Mouse (Mus musculus) forebrain, embryonic 15.5 days (tissue): Measurements from ENCODE around the gene Dpm3. TPM values are rescaled to one million over a fixed set of nuclear protein-coding genes. Genes with fewer than 3 reads are reported as not detected.

Experiments
- ATAC-seq: fragments of 200-750 bp; cut with Nextera tagmentation; replicated peaks from 2 replicates; pipeline ENCODE4 v1.8.0; 2017; ENCODE audit warnings: mild to moderate bottlenecking, moderate TSS enrichment, moderate library complexity
- H3K27ac ChIP-seq: fragments of 300-500 bp; sonication (generic); replicated peaks from 2 replicates; pipeline ENCODE4 v1.5.1; 2015; ENCODE audit warnings: mild to moderate bottlenecking, inconsistent platforms
- H3K27me3 ChIP-seq: fragments of 300-500 bp; sonication (generic); 2 replicates; pipeline ENCODE4 v1.6.1; 2015; ENCODE audit warnings: inconsistent platforms
- H3K36me3 ChIP-seq: fragments of 300-500 bp; sonication (generic); 2 replicates; pipeline ENCODE4 v1.6.1; 2015; ENCODE audit warnings: mild to moderate bottlenecking, inconsistent platforms
- H3K4me1 ChIP-seq: fragments of 300-500 bp; sonication (generic); 2 replicates; pipeline ENCODE4 v1.6.1; 2015; ENCODE audit warnings: inconsistent platforms
- H3K4me2 ChIP-seq: fragments of 300-500 bp; sonication (generic); replicated peaks from 2 replicates; pipeline ENCODE4 v1.6.1; 2015; ENCODE audit warnings: mild to moderate bottlenecking, inconsistent platforms
- H3K4me3 ChIP-seq: fragments of 300-500 bp; sonication (generic); 2 replicates; pipeline ENCODE4 v1.5.1; 2015; ENCODE audit warnings: mild to moderate bottlenecking, inconsistent platforms
- H3K9ac ChIP-seq: fragments of 300-500 bp; sonication (generic); replicated peaks from 2 replicates; pipeline ENCODE4 v1.6.1; 2015; ENCODE audit warnings: mild to moderate bottlenecking, inconsistent platforms
- H3K9me3 ChIP-seq: fragments of 300-500 bp; sonication (generic); 2 replicates; pipeline ENCODE4 v1.6.1; 2016; ENCODE audit warnings: inconsistent platforms
- WGBS: fragments of 180-500 bp; shearing (Covaris S2); methylation state at CpG from one replicate; pipeline ENCODE4 v1.1.7; 2015; ENCODE audit warnings: mixed read lengths; 5-methylcytosine and 5-hydroxymethylcytosine counted together
- microRNA counts: library from miRNA; unstranded; fragments of <30 nt; microRNA quantifications from one replicate; lab custom pipeline; 2016
- microRNA-seq: library from miRNA; unstranded; fragments of <30 nt; microRNA quantifications from one replicate; pipeline ENCODE4, GENCODE M21; 2016
- polyA plus RNA-seq: library from polyadenylated mRNA; unstranded; fragments of >200 nt; fragmentation: Nextera tagmentation; extraction: Ambion mirVana; gene quantifications from 2 replicates; pipeline ENCODE4 v1.2.1, GENCODE M21; 2015

The Dpm3 gene
- polyA plus RNA-seq, 1 experiment from 2014 or later, result 76.5 TPM

DNA sequence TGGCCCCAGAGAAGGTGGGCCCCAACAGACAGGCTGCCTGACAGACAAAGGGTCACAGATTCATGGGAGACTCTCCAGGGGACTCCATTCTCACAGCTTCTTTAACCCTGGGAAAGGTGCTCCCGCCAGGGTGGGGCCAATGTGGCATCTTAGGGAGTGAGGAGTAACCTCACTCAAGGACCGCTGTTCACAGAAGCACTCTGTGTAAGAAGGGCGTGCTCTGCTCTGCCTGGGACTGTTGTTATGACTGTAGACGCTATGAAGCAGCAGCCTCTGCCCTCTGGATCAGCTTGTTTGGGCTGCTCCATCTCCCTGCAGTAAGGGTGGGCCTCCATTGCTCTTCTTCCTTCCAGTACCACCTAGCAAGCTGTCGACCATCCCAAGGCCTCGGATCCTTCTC, 45.3 kb downstream of the Dpm3 start:
- WGBS, result 63% methylated on average over 6 of the region's 6 CpGs
- H3K9me3 ChIP-seq, result no peaks in the 10 kb centered on the region
- no peak overlapping the region for H3K4me3 ChIP-seq
- H3K4me1 ChIP-seq, result peaks cover 3% of the 10 kb centered on the region
- H3K4me2 ChIP-seq, result no peak overlapping the region
- no peak overlapping the region for H3K27ac ChIP-seq
- no peak for ATAC-seq
- no peaks in the 10 kb centered on the region for H3K36me3 ChIP-seq
- H3K9ac ChIP-seq, result no peak overlapping the region
- H3K27me3 ChIP-seq, result 0 out of 2 replicates have a peak, but pooled peaks cover 4% of the 10 kb centered on the region

DNA sequence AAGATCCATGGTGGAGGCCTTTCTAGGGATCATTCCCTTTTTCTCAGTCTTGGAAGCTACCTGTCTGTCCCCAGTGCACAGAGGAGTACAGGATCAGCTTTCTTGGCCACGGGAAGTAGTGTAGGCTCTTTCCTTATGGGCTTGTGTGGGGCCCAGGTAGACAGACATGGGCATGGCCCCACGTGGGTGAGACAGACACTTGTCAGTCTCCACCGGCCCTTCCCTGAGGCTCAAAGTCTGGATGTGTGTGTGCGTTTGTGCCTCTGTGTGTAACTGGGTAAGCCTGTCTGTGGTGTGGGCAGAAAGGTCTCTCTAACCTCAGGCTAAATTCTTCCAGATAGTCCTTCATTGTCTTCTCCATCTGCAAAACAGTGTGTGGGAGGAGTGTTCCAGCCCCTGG, 45.9 kb downstream of the Dpm3 start:
- Histone ChIP-seq H3K4me2 (no peak overlapping the region), H3K27me3 (0 out of 2 replicates have a peak, but pooled peaks cover 4% of the 10 kb centered on the region), H3K9me3 (no peaks in the 10 kb centered on the region), H3K9ac (no peak overlapping the region), H3K4me1 (no peaks in the 10 kb centered on the region), H3K27ac (no peak overlapping the region), H3K4me3 (no peak overlapping the region), H3K36me3 (no peaks in the 10 kb centered on the region)
- WGBS, result 76% methylated on average over 4 of the region's 4 CpGs
- ATAC-seq, result no peak

DNA sequence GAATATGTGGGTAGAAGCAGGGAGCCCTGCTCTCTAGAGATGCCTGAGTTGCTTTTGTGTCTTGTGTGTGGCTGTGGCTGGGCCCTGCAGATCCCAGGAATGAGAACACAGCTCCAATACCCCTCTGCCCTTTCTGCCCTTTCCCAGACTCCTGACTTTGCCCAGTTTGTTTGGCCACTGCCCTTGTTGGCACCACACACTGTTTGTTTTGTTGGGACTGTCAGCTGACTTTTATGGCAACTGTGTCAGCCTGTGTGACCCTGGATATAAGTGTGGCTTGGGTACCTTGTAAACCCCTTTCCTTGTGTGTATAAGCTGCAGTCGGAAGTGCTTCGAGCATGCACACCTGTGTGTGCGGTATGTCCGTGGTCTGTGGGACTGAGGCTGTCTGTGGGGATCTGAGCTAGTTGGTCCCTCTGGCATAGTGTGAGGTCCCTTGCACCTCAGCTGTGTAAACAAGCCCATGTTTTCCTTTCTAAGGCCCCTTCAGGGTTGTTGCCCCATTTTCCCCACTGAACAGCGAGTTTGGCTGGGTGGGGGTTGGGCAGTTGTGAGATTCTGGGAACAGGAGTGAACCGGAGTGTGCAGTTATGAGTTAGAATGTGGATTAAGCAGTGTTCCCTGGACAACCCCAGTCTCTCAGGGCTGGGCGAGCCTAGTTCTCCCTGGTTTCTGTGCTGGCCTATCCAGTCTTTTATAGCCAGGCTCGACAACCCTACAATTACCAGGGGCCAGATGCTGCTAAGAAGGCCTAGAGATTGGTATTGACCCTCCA, 46.6 kb downstream of the Dpm3 start:
- no peaks in the 10 kb centered on the region for H3K27me3 ChIP-seq
- 82% methylated on average over 8 of the region's 8 CpGs for WGBS
- H3K27ac ChIP-seq, result no peak overlapping the region
- H3K4me3 ChIP-seq, result no peak overlapping the region
- no peak overlapping the region for H3K9ac ChIP-seq
- no peaks in the 10 kb centered on the region for H3K4me1 ChIP-seq
- ATAC-seq, result no peak
- H3K36me3 ChIP-seq, result no peaks in the 10 kb centered on the region
- no peak overlapping the region for H3K4me2 ChIP-seq
- no peaks in the 10 kb centered on the region for H3K9me3 ChIP-seq

DNA sequence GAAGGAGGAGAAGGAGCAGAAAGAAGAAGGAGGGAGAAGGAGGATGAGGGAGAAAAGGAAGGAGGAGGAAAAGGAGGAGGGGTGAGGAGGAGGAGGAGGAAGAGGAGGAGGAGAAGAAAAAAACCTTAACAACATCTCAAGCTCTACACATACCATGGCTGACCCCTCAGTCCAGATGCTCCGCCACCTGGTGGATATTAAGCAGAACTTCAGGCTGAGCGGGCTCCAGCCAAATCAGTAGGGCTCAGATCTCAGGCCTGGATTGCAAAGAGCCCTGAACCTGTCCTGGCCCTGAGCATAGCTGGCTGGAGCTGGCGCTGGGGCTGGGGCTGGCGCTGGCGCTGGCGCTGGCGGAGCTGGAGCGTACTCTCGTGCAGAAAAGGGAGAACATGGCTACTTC, 48.9 kb downstream of the Dpm3 start:
- ATAC-seq, result peak; percentile 78
- Histone ChIP-seq H3K36me3 (no peaks in the 10 kb centered on the region), H3K9ac (no peak overlapping the region), H3K27ac (no peak overlapping the region), H3K4me2 (no peak overlapping the region), H3K4me3 (no peak overlapping the region), H3K9me3 (no peaks in the 10 kb centered on the region), H3K27me3 (no peaks in the 10 kb centered on the region), H3K4me1 (no peaks in the 10 kb centered on the region)
- 0% methylated on average over 9 of the region's 9 CpGs for WGBS

DNA sequence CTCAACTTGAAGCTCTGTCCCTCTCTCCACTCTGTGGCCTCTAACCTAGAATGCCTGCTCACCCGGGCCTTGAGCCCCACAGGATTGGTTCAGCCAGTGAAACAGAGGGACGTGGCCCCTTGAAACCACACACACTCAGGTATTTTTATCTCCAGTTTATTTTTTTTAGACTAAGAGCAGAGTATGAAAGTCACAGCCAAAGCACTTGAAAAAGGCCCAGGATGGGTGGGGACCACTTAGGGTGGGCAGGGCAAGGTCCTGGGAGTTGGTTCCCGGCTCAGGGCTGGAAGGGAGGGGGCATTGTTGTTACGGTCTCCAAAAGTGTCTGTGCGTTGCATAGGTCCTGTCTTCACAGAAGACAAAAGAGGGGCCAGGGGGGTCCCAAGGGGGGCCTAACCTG, 55.2 kb downstream of the Dpm3 start:
- no peak overlapping the region for H3K27ac ChIP-seq
- no peak overlapping the region for H3K4me2 ChIP-seq
- no peaks in the 10 kb centered on the region for H3K9me3 ChIP-seq
- WGBS, result 74% methylated on average over 5 of the region's 5 CpGs
- H3K27me3 ChIP-seq, result peaks cover 20% of the 10 kb centered on the region
- peaks cover 41% of the 10 kb centered on the region for H3K4me1 ChIP-seq
- no peak overlapping the region for H3K4me3 ChIP-seq
- no peak for ATAC-seq
- no peak overlapping the region for H3K9ac ChIP-seq
- 0 out of 2 replicates have a peak, but pooled peaks cover 4% of the 10 kb centered on the region for H3K36me3 ChIP-seq

DNA sequence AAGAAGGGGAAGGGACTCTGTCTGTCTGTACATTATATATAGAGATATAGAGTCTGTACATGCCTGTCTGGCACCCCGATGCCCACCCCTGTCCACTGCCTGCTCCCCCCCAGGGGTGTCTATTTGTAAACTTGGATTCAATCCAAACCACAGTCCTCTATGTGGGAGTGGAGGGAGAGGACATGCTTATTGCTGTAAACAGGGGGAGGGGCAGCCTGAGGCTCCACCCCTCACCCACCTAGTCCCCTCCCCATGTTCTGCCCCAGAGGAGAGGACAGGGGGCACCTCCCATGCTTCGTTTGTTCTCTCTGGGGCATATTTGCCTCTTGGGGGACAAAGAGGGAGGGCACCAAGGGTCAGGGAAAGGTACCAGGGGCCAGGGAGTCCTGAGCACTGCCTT, 55.6 kb downstream of the Dpm3 start:
- peaks cover 45% of the 10 kb centered on the region for H3K4me1 ChIP-seq

DNA sequence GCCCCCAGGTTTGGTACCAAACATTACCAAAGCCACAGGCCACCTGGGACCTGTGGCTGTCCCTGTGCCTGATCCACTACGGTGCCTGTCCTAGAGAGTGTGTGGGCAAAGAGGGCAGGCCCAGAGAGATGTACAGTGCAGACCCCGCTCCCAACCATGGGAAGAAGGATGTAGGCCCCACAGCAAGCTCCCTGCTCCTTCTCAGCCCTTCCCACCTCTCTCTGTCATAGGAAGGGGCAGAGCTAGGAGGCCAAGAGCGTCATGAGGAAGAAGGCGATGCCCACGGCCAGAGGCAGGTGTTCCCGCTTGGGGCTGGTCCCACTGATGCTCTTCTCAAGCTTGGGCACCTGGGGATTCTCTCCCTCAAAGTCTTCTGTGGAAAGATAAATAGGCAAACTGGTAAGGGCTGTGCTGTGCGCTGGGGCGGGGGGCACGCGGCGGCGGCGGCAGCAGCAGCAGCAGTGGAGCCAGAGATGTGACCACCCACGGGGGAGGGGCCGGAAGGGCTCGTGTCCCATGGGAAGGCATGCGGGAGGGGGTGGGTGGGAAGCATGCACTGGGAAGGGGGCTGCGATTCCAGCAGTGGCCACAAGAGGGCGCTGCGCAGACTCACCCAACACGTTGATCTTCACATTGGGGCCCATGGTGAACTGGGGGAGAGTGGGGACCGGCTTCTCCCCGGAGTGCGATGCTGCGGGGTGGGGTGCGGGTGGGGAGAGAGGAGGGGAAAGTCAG, 56.2 kb downstream of the Dpm3 start:
- Histone ChIP-seq H3K27me3 (peaks cover 24% of the 10 kb centered on the region), H3K4me2 (peak overlapping the region; percentile 46), H3K36me3 (0 out of 2 replicates have a peak, but pooled peaks cover 4% of the 10 kb centered on the region), H3K4me1 (peaks cover 51% of the 10 kb centered on the region), H3K27ac (no peak overlapping the region), H3K9ac (peak overlapping the region; percentile 17; the same call in 1 of the 2 replicates), H3K9me3 (no peaks in the 10 kb centered on the region), H3K4me3 (peak overlapping the region; percentile 26)
- 5% methylated on average over 25 of the region's 26 CpGs for WGBS
- 0 out of 2 replicates have a peak, but pooled peaks have one; percentile 4 for ATAC-seq

More for the DNA sequence above, 55.6 kb downstream of the Dpm3 start:
- no peak overlapping the region for H3K4me3 ChIP-seq
- no peak for ATAC-seq
- H3K27ac ChIP-seq, result no peak overlapping the region
- peak overlapping the region; percentile 17; the same call in 1 of the 2 replicates for H3K9ac ChIP-seq
- 29% methylated on average over 2 of the region's 2 CpGs for WGBS
- 0 out of 2 replicates have a peak overlapping the region, but pooled peaks have one; percentile 46 for H3K4me2 ChIP-seq
- H3K27me3 ChIP-seq, result peaks cover 24% of the 10 kb centered on the region
- H3K9me3 ChIP-seq, result no peaks in the 10 kb centered on the region
- 0 out of 2 replicates have a peak, but pooled peaks cover 4% of the 10 kb centered on the region for H3K36me3 ChIP-seq

DNA sequence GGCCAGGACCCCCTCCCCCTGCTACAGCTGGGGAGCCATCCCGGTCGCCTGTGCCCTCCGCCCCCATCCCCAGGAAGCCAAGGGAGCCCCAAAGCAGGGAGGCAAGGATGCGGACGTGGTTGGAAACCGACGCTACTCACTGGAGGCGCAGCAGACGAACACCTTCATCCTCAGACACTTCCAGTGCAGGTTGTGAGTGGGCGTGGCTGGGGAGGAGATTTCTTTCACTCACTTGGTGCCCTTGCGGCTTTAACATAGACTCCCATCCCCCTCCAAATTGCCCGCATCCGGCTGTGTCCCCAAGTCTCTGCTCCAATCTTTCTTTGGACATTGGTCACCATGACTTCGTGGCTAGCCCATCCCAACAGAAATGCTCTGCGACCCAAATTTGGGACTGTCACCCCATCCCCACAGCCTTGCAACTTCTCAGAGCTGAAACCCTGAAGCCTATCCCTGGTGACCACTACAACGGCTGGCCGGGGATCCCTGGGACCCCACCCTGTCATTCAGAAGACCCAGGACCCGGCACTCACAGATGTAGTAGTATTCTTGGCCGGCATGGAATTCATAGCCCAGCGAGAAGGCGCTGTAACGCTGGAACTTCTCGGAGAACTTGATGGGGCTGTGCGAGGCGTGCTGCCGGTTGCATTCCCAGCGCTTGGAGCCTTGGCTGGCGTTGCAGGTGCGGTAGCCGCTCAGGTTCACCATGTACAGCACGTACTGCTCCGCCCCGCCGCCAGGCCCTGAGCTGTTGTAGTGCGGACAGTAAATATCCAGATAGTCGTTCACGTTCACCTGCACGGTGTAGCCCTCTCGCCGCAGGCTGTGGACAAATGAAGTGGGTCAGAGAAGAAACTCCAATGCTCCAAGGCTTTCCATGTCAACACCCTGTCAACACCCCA, 57.0 kb downstream of the Dpm3 start:
- peak; percentile 3; the same call in 1 of the 2 replicates for ATAC-seq
- 4% methylated on average over 39 of the region's 40 CpGs for WGBS
- Histone ChIP-seq H3K9me3 (no peaks in the 10 kb centered on the region), H3K4me1 (peaks cover 59% of the 10 kb centered on the region), H3K9ac (0 out of 2 replicates have a peak overlapping the region, but pooled peaks have one; percentile 7), H3K4me3 (peak overlapping the region; percentile 26), H3K27me3 (peaks cover 32% of the 10 kb centered on the region), H3K27ac (no peak overlapping the region), H3K4me2 (peak overlapping the region; percentile 46), H3K36me3 (0 out of 2 replicates have a peak, but pooled peaks cover 4% of the 10 kb centered on the region)

MicroRNAs encoded within 50 kb of the gene (microRNA counts, 519-probe panel; counts per million panel counts)
- 2,689 counts per million, percentile 62 among the panel's probes with 10 or more counts for microRNA mmu-miR-92b (lab: Ali Mortazavi, UCI)

Small RNA genes lying within 50 kb of the gene (microRNA-seq; reads per million reads assigned to microRNA genes)
- 6,393 reads per million, percentile 93 among the genes with 10 or more reads in this experiment for gene Mir92b

Other genes starting within 250 kb of the Dpm3 start
- gene Rusc1, start 166.0 kb upstream of the Dpm3 start, polyA plus RNA-seq, result 74.8 and 76.2 TPM in 2 replicates
- not detected in 2 replicates for gene Gm43738, start 158.3 kb upstream of the Dpm3 start, polyA plus RNA-seq
- gene Fdps, start 157.4 kb upstream of the Dpm3 start, polyA plus RNA-seq, result 364 and 375 TPM in 2 replicates
- 0.06 and 0.10 TPM in 2 replicates for gene Pklr, start 123.2 kb upstream of the Dpm3 start, polyA plus RNA-seq
- 30.1 and 34.3 TPM in 2 replicates for gene Hcn3, start 99.2 kb upstream of the Dpm3 start, polyA plus RNA-seq
- gene Clk2, start 94.6 kb upstream of the Dpm3 start, polyA plus RNA-seq, result 26.5 and 26.9 TPM in 2 replicates
- gene Scamp3, start 81.9 kb upstream of the Dpm3 start, polyA plus RNA-seq, result 116 and 120 TPM in 2 replicates
- 22.3 and 24.6 TPM in 2 replicates for gene Fam189b, start 76.2 kb upstream of the Dpm3 start, polyA plus RNA-seq
- gene Gba, start 56.4 kb upstream of the Dpm3 start, polyA plus RNA-seq, result 39.2 and 42.7 TPM in 2 replicates
- gene Thbs3, start 44.2 kb upstream of the Dpm3 start, polyA plus RNA-seq, result 67.0 and 68.3 TPM in 2 replicates
- 172 and 175 TPM in 2 replicates for gene Mtx1, start 32.3 kb upstream of the Dpm3 start, polyA plus RNA-seq
- 1.1 and 1.8 TPM in 2 replicates for gene Muc1, start 30.3 kb upstream of the Dpm3 start, polyA plus RNA-seq
- gene Krtcap2, start 13.4 kb upstream of the Dpm3 start, polyA plus RNA-seq, result 192 and 205 TPM in 2 replicates
- gene Trim46, start 13.0 kb upstream of the Dpm3 start, polyA plus RNA-seq, result 57.7 and 58.7 TPM in 2 replicates
- 35.4 and 40.6 TPM in 2 replicates for gene Slc50a1, start 11.2 kb downstream of the Dpm3 start, polyA plus RNA-seq
- gene Efna1, start 21.8 kb downstream of the Dpm3 start, polyA plus RNA-seq, result 9.2 and 9.9 TPM in 2 replicates
- gene Efna3, start 63.6 kb downstream of the Dpm3 start, polyA plus RNA-seq, result 41.0 and 42.5 TPM in 2 replicates
- gene Efna4, start 78.7 kb downstream of the Dpm3 start, polyA plus RNA-seq, result 14.4 and 15.7 TPM in 2 replicates
- gene Adam15, start 90.6 kb downstream of the Dpm3 start, polyA plus RNA-seq, result 32.9 and 34.0 TPM in 2 replicates
- gene Dcst2, start 102.6 kb downstream of the Dpm3 start, polyA plus RNA-seq, result 0.11 and 0.13 TPM in 2 replicates
- gene Dcst1, start 105.9 kb downstream of the Dpm3 start, polyA plus RNA-seq, result 0.51 and 0.89 TPM in 2 replicates
- gene Zbtb7b, start 135.4 kb downstream of the Dpm3 start, polyA plus RNA-seq, result 0.37 and 0.52 TPM in 2 replicates
- 0.64 and 0.82 TPM in 2 replicates for gene Lenep, start 143.4 kb downstream of the Dpm3 start, polyA plus RNA-seq
- 42.0 and 42.3 TPM in 2 replicates for gene Flad1, start 152.5 kb downstream of the Dpm3 start, polyA plus RNA-seq
- 165 and 196 TPM in 2 replicates for gene Cks1b, start 159.0 kb downstream of the Dpm3 start, polyA plus RNA-seq
- 14.3 and 15.8 TPM in 2 replicates for gene Shc1, start 159.1 kb downstream of the Dpm3 start, polyA plus RNA-seq
- gene Pygo2, start 170.9 kb downstream of the Dpm3 start, polyA plus RNA-seq, result 39.4 and 41.5 TPM in 2 replicates
- gene Pbxip1, start 177.3 kb downstream of the Dpm3 start, polyA plus RNA-seq, result 12.1 and 15.1 TPM in 2 replicates
- gene Pmvk, start 195.2 kb downstream of the Dpm3 start, polyA plus RNA-seq, result 80.2 and 80.9 TPM in 2 replicates